Mouse (Mus musculus) neutrophil, adult 59 days (primary cell): ENCODE data around the gene Tmem132c. TPM values are rescaled to one million over a fixed set of nuclear protein-coding genes. Genes with fewer than 3 reads are reported as not detected.

ENCODE experiments used
- total RNA-seq, 2 experiments: library from RNA; stranded (reverse); gene quantifications; 1 replicate in 1 of 2; 2 replicates in 1 of 2; pipeline ENCODE4 v1.2.4; 2023

The Tmem132c gene
- total RNA-seq: not detected

GRCm38 (mm10) chr5:127241136-127241924 is at the start of gene Tmem132c:
Tmem132c (plus strand) TSS chr5:127241808.

